Mouse (Mus musculus): ENCODE data around the gene H2al1k. TPM values are rescaled to one million over a fixed set of nuclear protein-coding genes. Genes with fewer than 3 reads are reported as not detected.

H2al1k gene
- polyA plus RNA-seq, 1 experiment from 2014 or later, result not detected

Other genes starting within 250 kb of the H2al1k start
- not detected in 2 replicates for gene 4930402K13Rik, start 246.1 kb upstream of the H2al1k start, polyA plus RNA-seq (2015; fragmentation: Nextera tagmentation; extraction: Ambion mirVana)
- gene Lancl3, start 150.7 kb upstream of the H2al1k start, polyA plus RNA-seq (2015; fragmentation: Nextera tagmentation; extraction: Ambion mirVana), result 1.00 and 1.5 TPM in 2 replicates
- gene Gm14862, start 93.7 kb upstream of the H2al1k start, polyA plus RNA-seq (2015; fragmentation: Nextera tagmentation; extraction: Ambion mirVana), result not detected in 2 replicates
- gene Xk, start 77.9 kb upstream of the H2al1k start, polyA plus RNA-seq (2015; fragmentation: Nextera tagmentation; extraction: Ambion mirVana), result 1.2 and 1.3 TPM in 2 replicates
- not detected in 2 replicates for gene H2al1m, start 66.9 kb upstream of the H2al1k start, polyA plus RNA-seq (2015; fragmentation: Nextera tagmentation; extraction: Ambion mirVana)
- gene Cybb, start 137.1 kb downstream of the H2al1k start, polyA plus RNA-seq (2015; fragmentation: Nextera tagmentation; extraction: Ambion mirVana), result 2.0 and 2.3 TPM in 2 replicates
- gene H2al1o, start 221.8 kb downstream of the H2al1k start, polyA plus RNA-seq (2015; fragmentation: Nextera tagmentation; extraction: Ambion mirVana), result not detected in 2 replicates

Measured in kidney, embryonic 16.5 days (tissue).